Mouse (Mus musculus) embryonic facial prominence, embryonic 15.5 days (tissue): ENCODE measurements at regions not wholly inside any gene's neighbourhood (a gene's known extent, or its start where the extent isn't known, plus 50 kb on each side); places are given as distances from the start of the nearest gene placed in this dataset. TPM values are rescaled to one million over a fixed set of nuclear protein-coding genes. Genes with fewer than 3 reads are reported as not detected.

Experiments used
- ATAC-seq: fragments of 200-750 bp; cut with Nextera tagmentation; 2 replicates; pipeline ENCODE4 v1.8.0; 2017; ENCODE audit warnings: low read depth, moderate TSS enrichment; ENCODE audit not compliant: insufficient number of reproducible peaks, low FRiP score, low TSS enrichment
- H3K27ac ChIP-seq: fragments of 300-500 bp; sonication (generic); replicated peaks from 2 replicates; pipeline ENCODE4 v1.5.1; 2015; ENCODE audit warnings: mild to moderate bottlenecking, inconsistent platforms
- H3K27me3 ChIP-seq: fragments of 300-500 bp; sonication (generic); 2 replicates; pipeline ENCODE4 v1.6.1; 2015; ENCODE audit warnings: inconsistent platforms
- H3K36me3 ChIP-seq: fragments of 300-500 bp; sonication (generic); 2 replicates; pipeline ENCODE4 v1.6.1; 2015; ENCODE audit warnings: mild to moderate bottlenecking, inconsistent platforms
- H3K4me1 ChIP-seq: fragments of 300-500 bp; sonication (generic); 2 replicates; pipeline ENCODE4 v1.6.1; 2015; ENCODE audit warnings: inconsistent platforms
- H3K4me2 ChIP-seq: fragments of 300-500 bp; sonication (generic); replicated peaks from 2 replicates; pipeline ENCODE4 v1.6.1; 2015; ENCODE audit warnings: mild to moderate bottlenecking, inconsistent platforms
- H3K4me3 ChIP-seq: fragments of 300-500 bp; sonication (generic); replicated peaks from 2 replicates; pipeline ENCODE4 v1.5.1; 2015; ENCODE audit warnings: mild to moderate bottlenecking, inconsistent platforms
- H3K9ac ChIP-seq: fragments of 300-500 bp; sonication (generic); 2 replicates; pipeline ENCODE4 v1.6.1; 2015; ENCODE audit warnings: inconsistent platforms
- H3K9me3 ChIP-seq: fragments of 300-500 bp; sonication (generic); replicated peaks from 2 replicates; pipeline ENCODE4 v1.6.1; 2016; ENCODE audit warnings: inconsistent platforms
- WGBS: fragments of 180-500 bp; shearing (Covaris S2); methylation state at CpG from one replicate; pipeline ENCODE4 v1.1.7; 2015; 5-methylcytosine and 5-hydroxymethylcytosine counted together
- microRNA-seq: library from miRNA; unstranded; fragments of <30 nt; microRNA quantifications from one replicate; pipeline ENCODE4, GENCODE M21; 2016; ENCODE audit warnings: borderline number of aligned reads

DNA sequence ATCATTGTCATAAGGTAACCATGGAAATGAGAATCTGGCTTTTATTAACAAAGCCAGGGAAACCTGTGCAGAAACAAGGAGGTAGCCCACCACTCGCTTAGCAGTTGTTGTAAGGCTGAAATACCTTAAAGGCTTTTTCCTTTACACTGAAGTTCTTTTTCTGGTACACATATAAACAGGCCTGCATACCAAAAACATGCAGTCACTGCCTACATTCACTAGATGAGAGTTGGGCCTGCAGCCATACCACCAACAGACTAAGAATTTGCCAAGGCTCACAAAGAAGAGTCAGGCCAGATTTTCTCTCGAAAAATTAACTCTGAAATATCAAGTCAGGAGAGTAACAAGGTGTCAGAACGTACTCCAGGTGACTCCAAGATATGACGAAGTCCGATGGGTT is 61.3 kb upstream of the Mpdz start:
- no peaks in the 10 kb centered on the region for H3K9me3 ChIP-seq
- H3K4me2 ChIP-seq = no peak overlapping the region
- no peaks in the 10 kb centered on the region for H3K36me3 ChIP-seq
- H3K27ac ChIP-seq = no peak overlapping the region
- H3K27me3 ChIP-seq = no peaks in the 10 kb centered on the region
- H3K9ac ChIP-seq = no peak overlapping the region
- H3K4me1 ChIP-seq = no peaks in the 10 kb centered on the region
- H3K4me3 ChIP-seq = no peak overlapping the region
- WGBS = 48% methylated on average over 5 of the region's 5 CpGs
- ATAC-seq = 0 out of 2 replicates have a peak, but pooled peaks have one; percentile 60

- no peaks in the 10 kb centered on the region for H3K36me3 ChIP-seq
Observed at GRCm38 (mm10) chr4:81501802-81502201, 59.2 kb upstream of the Mpdz start.

DNA sequence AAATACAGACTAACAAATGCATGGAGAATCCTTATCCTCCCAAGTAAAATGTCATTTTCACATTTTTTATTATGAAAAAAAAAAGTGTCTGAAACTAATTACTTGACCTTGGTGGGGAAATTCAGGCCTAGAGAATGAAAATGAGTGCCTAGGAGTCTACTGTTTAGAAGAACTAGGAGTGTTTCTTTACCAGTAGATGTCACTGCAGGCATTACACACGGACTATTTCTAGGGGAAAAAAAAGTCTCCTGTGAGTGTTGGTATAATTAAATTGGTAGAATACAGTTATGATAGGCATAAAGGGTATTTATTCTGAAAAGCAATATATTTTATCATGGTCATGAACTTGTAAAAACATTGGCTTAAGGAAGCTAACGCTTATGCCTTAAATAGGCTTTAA is 55.5 kb upstream of the Mpdz start:
- H3K27ac ChIP-seq = no peak overlapping the region
- H3K4me2 ChIP-seq = no peak overlapping the region
- 33% methylated on average over 2 of the region's 2 CpGs for WGBS
- H3K9ac ChIP-seq = no peak overlapping the region
- ATAC-seq = no peak
- H3K36me3 ChIP-seq = no peaks in the 10 kb centered on the region
- no peaks in the 10 kb centered on the region for H3K27me3 ChIP-seq
- H3K4me1 ChIP-seq = no peaks in the 10 kb centered on the region
- H3K4me3 ChIP-seq = no peak overlapping the region
- H3K9me3 ChIP-seq = no peaks in the 10 kb centered on the region

More at GRCm38 (mm10) chr4:81501802-81502201, 59.2 kb upstream of the Mpdz start:
- Histone ChIP-seq H3K4me3 (no peak overlapping the region), H3K4me1 (no peaks in the 10 kb centered on the region), H3K9ac (no peak overlapping the region), H3K27me3 (no peaks in the 10 kb centered on the region), H3K9me3 (no peaks in the 10 kb centered on the region), H3K27ac (no peak overlapping the region), H3K4me2 (no peak overlapping the region)
- no peak for ATAC-seq
- 56% methylated on average over 5 of the region's 5 CpGs for WGBS

GRCm38 (mm10) chr4:81492811-81493210 is 50.2 kb upstream of the Mpdz start:
- Histone ChIP-seq H3K36me3 (no peaks in the 10 kb centered on the region), H3K27me3 (no peaks in the 10 kb centered on the region), H3K27ac (no peak overlapping the region; the same call in 1 of the 2 replicates), H3K9me3 (no peaks in the 10 kb centered on the region), H3K9ac (no peak overlapping the region), H3K4me3 (no peak overlapping the region), H3K4me1 (no peaks in the 10 kb centered on the region), H3K4me2 (no peak overlapping the region)
- ATAC-seq = no peak
- 36% methylated on average over 3 of the region's 3 CpGs for WGBS

Small RNAs in the stretch of these regions (microRNA-seq; reads per million reads assigned to microRNA genes)
- not detected for gene Gm22402
